Mouse (Mus musculus) myocyte (in vitro differentiated cells): ENCODE measurements at regions not wholly inside any gene's neighbourhood (a gene's known extent, or its start where the extent isn't known, plus 50 kb on each side); places are given as distances from the start of the nearest gene placed in this dataset.

Experiments used
- E2F4 ChIP-seq: IDR thresholded peaks from one replicate; pipeline ENCODE4 v1.6.1; 2011; ENCODE audit warnings: mild to moderate bottlenecking, control low read depth, moderate library complexity; ENCODE audit not compliant: insufficient read depth
- MAX ChIP-seq: IDR thresholded peaks from one replicate; pipeline ENCODE4 v1.6.1; 2011; ENCODE audit warnings: low read depth, mild to moderate bottlenecking, control low read depth
- MYOD1 ChIP-seq, 3 experiments: IDR thresholded peaks; one replicate each; pipeline ENCODE4 v1.6.1; 2011; ENCODE audit warnings: control low read depth in 2 of 3, low read depth in 2 of 3, mild to moderate bottlenecking in 2 of 3, moderate library complexity in 1 of 3; ENCODE audit not compliant: insufficient read length in 2 of 3, control insufficient read depth in 1 of 3
- MYOG ChIP-seq, 3 experiments: IDR thresholded peaks; one replicate each; pipeline ENCODE4 v1.6.1; 2011; ENCODE audit warnings: control low read depth in 2 of 3, low read depth in 2 of 3, mild to moderate bottlenecking in 2 of 3; ENCODE audit not compliant: insufficient read length in 2 of 3, control insufficient read depth in 1 of 3, insufficient read depth in 1 of 3
- POLR2A ChIP-seq: IDR thresholded peaks from one replicate; pipeline ENCODE4 v1.6.1; 2011; ENCODE audit warnings: low read depth, mild to moderate bottlenecking, control low read depth, moderate library complexity; ENCODE audit not compliant: insufficient read length
- POLR2AphosphoS2 ChIP-seq: IDR thresholded peaks from one replicate; pipeline ENCODE4 v1.6.1; 2011; ENCODE audit warnings: low read depth, control low read depth; ENCODE audit not compliant: insufficient read length
- TCF3 ChIP-seq: IDR thresholded peaks from one replicate; pipeline ENCODE4 v1.6.1; 2011; ENCODE audit warnings: low read depth, control low read depth; ENCODE audit not compliant: insufficient read length
- USF1 ChIP-seq: IDR thresholded peaks from one replicate; pipeline ENCODE4 v1.6.1; 2011; ENCODE audit warnings: low read depth, mild to moderate bottlenecking, control low read depth, moderate library complexity

DNA sequence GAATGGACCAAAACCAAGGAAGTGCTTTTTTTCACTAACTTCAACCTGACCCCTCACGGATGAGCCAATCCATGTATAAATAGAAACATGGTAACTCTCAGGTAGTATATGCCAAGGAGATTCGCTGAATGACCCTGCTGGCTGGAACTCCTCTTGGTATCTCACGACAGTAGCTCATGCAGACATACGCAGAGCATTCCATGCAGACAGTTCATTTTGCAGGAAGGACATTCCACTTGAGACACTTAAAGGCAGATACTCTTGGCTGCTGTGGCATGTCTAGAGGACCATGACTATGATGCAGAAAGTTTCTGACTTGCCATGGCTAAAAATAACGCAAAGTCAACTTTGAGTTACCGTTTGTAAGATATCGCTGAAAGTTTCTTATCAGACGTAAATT is 195.6 kb upstream of the Pitx2 start:
- TF ChIP-seq USF1 (no peak), POLR2A (no peak), MYOD1 (IDR thresholded peaks at IDR 0.05; ENCODE audit: control insufficient read depth in 1 of 3, insufficient read length in 2 of 3, low read depth in 2 of 3) (no peak), MAX (no peak), POLR2AphosphoS2 (no peak), MYOG (IDR thresholded peaks at IDR 0.05; ENCODE audit: control insufficient read depth in 1 of 3, insufficient read depth in 1 of 3, insufficient read length in 2 of 3, low read depth in 2 of 3) (no peak), E2F4 (no peak), TCF3 (no peak)
